Mouse (Mus musculus) A20 (cell line): ENCODE results near the gene Flnb.

Experiments used
- DNase-seq: peaks from one replicate; pipeline ENCODE4 v3.0.0-alpha.2; 2011; ENCODE audit warnings: low read depth, low spot score

Gene Flnb

DNA sequence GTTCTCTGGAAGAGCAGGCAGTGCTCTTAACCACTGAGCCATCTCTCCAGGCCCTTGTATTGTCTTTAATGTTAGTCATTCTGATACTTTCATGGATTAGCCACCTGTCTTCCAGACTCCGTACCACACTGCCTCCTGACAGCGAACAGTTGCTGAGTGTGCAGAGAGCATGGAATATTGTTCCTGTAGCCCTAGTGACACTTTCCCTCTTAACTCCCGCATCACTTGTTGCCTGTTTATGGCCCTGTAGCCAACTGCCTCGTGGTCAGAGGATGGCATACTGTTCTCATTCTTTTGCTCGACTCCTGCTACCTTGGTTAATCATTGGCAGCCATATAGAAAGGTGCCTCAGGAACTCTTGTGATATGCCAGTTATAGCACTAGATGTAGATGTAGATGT lies 45.4 kb downstream of the Flnb start:
- no peak for DNase-seq

DNA sequence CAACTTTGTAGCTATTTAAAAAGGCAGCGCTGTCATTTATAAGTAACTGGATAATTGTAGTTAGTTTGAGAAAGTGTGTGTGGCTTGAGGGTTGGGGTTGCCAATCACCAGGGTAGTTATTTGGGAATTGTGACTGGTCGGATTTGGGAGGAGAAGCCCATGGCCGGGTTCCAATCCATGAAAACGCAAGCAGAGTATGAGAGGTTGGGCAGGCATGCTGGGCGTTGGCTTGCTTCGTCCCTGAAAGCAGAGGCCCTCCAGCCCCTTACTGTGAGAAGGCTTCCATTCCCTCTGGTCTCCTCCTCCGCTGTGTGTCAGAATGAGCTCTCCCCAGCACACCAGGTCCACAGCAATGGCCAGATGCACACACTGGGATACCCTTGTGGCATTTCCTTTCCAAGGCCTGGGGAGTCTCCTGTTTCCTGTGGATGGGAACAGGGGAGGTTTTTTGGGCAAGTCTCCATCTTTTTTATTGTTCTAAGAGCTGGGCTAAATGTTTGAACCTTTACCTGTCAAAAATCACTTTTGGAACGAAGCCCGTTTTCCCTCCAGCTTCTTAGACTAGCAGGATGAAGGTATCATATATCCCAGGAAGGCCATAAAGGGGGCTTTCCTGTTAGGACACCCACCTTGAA lies 46.2 kb downstream of the Flnb start:
- DNase-seq, result no peak

DNA sequence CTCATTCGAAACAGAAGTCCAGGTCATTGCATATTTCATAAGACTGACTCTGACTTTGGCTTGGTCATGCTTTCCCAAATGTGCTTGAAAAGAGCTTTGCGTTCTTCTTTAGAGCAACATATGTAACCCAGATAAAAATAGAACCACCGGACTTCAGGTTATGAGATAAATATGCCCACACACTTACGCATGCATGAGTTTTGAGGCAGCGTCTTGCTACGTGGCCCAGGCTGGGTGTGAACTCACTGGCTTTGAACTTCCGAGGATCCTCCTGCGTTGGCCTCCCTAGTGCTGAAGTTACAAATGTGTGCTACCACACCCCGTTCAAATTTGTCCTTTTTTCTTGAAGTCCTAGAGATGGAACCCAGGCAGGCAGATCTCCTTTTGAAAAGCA lies 46.7 kb downstream of the Flnb start:
- no peak for DNase-seq

DNA sequence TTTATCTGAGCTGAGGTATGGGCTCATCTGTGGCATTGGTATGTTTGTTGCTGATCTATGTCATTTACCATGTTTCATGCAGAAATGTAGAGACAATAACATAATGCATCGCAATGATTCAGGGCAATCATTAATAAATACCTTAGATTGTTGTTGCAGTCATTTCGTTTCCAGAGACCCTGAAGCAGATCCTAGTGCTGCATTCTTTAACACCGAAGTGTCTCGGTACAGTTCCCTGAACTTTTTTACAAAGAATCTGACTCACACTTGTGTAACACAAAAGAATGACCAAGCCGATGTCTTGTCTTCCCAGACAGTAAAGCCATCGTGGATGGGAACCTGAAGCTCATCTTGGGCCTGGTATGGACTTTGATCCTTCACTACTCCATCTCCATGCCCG lies 49.5 kb downstream of the Flnb start:
- no peak for DNase-seq

DNA sequence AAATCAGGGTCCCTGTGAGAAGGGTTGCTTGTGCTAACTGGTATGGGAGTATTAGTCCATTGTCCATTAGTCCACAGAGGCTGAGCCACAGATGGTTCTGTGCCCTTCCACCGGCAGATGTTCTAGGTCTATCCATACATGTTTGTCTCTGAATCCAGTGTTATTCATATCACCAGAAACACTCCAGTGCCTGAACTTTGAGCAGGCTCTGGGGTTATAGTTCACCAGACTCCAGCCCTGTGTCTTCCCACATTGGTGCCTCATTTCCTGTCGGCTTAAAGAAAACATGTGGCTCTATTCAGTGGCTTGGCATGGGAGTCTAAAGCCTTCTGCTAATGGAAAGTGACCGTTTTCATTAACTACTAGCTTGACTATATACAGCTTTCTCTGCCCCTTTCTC lies 50.1 kb downstream of the Flnb start:
- DNase-seq, result no peak

DNA sequence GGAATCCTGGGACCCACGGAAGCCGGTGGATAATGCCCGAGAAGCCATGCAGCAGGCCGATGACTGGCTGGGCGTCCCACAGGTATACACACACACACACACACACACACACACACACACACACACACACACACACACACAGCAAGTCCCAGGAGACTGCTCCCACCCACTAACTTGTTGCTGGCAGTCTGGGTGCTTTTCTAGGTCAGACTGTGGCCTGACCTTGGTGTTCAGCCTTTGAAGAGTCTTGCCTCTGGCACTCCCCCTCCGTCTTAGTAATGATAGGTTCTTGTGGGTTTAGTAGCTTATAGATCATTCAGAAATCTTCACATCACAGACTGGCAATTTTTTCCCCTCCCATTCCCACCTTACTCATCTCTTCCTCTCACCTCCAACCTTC lies 52.0 kb downstream of the Flnb start:
- no peak for DNase-seq

DNA sequence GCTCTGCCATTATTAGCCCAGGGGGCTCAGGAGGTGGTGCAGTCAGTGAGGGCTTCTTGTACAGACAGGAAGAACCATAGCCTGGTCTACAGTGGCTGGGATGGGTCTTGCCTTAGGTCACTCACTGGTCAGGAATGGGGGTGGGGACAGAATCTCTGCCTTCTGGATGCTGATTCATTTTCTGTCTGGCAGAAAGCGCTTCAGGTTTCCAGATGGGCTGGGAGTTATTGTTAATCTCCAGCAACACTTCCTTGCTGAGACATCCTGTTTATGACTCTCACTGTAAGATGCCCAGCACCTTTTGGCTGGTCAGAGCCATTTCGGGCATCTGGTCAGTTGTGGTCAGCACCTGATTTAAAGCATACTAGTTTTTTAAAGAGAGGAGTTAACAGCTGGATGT lies 55.8 kb downstream of the Flnb start:
- no peak for DNase-seq

DNA sequence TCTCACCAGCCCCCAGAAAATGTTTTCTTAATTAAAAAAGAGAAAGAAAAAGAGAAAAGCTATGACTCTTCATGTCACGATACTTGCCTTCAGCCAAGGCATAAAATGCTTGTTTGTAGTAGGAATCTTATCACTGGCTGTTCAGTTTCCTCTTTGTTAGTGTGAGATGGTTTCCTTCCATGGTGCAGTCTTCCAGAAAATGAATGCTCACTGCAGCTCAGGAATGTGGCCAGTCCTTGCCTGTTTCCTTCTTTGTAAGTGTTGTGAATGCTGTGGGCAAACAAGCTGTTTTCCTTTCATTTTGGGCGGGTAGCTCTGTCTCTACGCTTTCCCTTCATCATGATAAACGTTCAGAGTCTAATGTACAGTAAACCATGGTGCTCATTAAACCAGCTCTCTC lies 56.7 kb downstream of the Flnb start:
- DNase-seq, result no peak

DNA sequence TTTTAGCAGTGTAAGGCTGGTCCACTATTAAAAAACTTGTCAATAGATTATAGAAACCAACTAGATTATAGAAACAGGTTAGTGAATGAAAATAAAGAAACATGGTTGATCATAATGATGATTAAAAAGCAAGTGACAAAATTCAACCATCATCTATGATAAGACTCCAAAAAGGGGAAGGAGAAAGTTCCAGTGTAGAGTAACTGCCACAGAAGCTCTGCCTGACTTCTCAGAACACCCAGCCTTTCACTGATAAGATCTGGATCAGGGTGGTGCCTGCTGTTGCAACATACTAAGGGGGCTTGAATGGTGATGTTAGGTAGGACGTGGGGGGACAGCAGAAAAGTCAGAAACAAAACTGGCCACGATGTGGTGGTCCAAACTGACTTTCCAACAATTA lies 60.2 kb downstream of the Flnb start:
- DNase-seq, result no peak

DNA sequence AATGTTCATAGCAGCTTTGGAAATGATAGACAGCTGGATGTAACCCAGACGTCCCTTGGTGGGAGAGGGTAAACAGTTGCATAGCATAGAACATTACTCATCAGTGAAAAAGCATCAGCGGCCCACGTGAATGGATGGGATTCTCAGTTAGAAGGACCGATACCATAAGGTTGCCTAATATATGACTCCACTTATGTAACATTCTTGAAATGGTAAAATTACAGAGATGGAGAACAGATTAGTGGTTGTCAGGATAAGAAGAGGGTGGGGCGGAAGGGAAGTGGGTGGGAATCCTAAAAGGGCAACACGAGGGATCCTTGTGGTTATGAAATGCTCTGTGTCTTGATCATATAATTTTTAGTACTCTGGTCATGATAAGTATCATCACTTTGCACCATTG lies 62.6 kb downstream of the Flnb start:
- no peak for DNase-seq

DNA sequence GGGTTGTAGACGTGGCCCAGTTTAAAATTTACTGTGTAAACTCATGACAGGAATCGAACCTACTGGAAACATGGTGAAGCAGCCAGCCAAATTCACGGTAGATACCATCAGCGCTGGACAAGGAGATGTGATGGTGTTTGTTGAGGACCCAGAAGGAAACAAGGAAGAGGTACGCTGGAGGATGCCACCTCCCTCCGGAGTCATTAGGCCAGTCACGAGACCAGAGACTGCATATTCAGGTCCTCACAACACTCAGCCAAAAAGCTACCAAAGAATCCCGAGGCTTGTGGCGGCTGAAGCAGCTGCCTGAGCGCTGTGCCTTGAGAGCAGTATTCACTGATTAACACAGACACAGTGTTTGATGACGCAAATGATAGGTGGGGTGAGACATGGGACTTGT lies 63.8 kb downstream of the Flnb start:
- no peak for DNase-seq

DNA sequence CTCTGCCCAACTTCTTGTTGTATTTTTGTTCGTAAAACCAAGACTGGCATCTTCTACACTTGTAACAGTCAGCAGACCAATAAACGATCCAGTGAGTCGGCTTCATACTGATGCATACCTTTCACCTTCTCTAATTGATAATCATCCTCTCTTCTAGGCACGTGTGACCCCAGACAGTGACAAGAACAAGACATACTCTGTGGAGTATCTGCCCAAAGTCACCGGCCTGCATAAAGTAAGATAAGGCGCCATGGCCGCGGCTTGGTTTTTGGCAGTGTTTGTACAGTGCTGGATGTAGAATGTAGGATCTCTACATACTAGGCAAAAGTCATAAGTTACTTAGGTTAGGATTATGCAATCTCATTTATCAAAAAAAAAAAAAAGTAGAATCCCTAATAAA lies 64.3 kb downstream of the Flnb start:
- DNase-seq, result no peak

DNA sequence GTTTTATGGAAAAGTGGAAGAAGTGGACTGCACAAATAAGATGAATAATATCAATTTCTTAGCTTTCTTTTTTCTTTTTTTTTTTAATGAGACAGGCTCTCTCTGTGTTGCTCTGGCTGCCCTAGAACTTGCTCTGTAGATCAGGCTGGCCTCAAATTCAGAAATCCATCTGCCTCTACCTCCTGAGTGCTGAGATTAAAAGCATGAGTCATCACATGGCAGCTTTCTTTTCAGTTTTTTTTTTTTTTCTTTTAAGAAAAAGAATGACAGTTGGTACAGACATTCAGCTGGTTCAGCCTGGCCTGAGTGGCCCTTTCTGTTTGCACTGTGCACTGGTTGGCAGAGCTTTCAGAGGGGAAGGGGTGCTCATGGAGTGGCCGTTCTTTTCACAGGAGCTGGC lies 66.4 kb downstream of the Flnb start:
- no peak for DNase-seq

DNA sequence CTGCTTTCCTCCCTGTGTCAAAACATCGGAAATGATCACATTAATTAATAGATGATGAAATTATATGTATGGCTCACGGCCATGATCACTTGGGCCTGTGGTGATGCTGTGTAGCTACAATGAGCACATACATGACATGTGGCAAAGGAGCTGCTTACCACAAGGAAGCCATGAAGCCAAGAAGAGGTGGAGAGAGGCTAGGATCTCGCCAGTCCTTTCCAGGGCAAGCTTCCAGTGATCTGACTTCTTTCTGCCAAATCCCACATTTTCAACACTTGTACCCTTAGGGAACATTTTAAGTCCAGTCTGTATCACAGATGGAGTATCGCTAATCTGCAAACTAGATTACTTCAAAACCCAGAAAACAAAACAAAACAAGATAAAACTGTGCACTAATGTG lies 67.1 kb downstream of the Flnb start:
- DNase-seq, result no peak

DNA sequence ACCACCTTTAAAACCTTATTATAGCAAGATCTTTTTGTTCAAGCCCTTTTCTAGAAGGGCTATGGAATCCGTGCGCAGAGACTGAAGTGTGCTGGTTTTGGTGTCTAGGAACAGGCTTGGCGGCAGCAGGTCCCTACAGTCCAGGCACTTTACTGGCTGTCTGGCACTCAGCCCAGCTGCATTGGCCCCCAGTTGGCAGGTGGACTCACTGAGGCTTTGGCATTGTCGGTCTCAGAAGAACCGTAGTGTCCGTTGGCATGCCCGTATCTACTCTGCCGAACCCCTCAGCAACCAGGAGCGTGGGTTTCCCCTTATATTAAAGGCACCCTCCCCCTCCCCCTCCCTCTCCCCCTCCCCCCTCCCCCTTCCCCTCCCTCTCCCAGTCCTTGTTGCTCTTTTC lies 67.8 kb downstream of the Flnb start:
- DNase-seq, result no peak

DNA sequence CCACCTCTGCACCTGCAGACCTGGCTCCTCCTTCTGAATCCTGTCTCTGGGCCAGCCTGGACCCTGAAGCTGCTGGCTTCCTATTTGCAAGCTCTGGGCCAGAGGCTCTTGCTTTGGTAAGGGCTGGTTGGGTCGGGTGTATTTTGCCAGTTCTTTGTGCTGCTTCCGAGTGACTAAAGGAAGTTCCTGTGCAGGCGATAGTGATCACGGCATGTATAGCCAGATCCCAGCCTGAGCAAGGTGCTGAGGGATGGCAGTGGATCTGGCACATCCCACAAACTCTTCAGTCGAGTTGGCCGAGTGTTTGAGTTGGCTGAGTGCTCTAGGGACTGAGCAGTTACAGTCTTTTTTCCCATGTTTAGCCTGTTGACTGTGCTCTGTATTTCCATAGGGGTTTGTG lies 68.3 kb downstream of the Flnb start:
- no peak for DNase-seq

DNA sequence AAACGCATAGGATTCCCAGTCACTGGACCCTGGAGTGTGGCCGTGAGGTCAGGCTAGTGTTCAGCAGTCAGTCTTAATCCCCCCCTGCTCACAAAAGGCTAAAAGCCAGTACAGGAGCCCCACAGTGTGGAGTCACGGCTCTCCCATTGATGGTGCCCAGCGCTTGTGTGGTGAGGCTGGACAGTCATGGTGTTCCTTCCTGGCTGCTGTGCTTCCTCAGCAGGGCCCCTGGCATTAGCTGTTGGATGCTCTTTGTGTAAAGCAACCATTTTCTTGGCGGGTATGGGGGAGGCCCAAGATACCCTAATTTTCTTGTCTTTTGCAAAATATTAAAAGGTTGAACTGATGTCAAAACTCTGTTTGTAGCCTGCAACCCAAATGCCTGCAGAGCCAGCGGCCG lies 69.4 kb downstream of the Flnb start:
- DNase-seq, result no peak

DNA sequence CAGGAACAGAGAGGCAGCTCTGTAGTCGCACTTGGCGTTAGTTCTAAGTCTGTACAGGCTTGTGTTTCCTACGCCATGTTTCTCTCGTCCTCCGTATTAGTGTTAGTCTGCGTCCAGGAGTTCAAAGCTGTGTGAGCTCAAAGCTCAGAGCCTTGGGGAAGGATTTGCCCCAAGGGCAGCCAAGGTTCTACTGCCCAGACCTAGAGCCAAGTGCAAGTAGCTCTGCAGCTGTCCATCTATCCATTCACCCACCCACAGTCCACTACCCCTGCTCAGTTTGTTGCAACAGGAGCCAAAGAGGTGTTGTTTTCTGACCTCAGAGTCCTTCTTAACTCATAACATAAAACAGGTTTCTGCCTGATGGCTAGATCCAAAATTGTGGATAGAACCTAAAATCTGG lies 70.5 kb downstream of the Flnb start:
- no peak for DNase-seq

DNA sequence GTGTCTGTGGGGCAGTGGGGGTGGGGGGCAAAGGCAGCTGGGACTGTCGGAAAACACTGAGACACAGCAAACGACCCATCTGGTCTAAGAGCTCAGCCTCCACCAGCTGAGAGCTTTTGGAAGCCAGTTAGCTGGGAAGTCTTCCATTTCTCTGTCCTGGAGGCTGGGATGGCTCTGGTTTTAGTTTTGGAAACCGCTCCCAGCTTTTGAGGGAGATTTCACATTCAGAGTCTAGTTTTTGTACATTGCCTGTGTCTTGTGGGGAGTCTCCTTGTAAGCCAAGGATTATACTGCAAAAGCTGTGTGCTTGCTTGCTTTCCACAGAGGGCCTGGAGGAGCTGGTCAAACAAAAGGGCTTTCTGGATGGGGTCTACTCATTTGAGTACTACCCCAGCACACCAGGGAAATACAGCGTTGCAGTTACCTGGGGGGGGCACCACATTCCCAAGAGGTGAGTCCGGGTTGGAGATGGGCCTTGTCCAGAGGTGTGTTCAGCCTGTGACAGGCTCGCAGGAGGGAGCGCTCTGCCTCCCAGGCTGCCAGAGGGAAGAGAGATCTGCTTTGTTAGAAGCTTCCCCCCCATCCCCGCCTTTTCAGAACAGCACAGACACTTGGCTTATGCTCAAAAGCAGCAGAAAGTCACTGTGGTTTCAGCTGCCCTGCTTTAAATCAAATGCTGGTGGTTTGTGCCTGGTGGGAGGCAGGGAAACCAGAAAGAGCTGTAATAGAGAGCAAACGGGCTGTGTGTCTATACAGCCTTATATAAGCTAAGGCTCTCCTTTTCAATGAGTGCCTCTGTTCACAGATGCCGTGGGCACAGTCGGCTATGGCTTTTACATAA lies 71.3 kb downstream of the Flnb start:
- DNase-seq, result no peak

DNA sequence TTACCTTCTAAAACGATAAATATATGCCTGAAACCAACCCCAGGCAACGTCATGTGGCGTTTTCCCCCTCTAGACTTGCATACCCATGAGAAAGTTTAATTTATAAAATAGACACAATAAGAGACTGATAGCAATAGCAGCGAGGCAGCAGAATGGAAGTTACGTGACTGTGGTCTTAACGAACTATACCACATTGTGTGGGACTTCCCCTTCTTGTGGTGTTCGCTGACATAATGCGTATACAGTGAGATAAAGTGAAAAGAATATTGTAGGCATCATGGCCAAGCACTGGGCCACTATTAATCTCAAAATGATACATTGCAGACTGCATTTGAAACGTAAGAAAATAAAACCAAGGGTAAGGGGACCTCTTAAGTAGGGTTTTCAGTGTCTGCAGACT lies 72.1 kb downstream of the Flnb start:
- no peak for DNase-seq

DNA sequence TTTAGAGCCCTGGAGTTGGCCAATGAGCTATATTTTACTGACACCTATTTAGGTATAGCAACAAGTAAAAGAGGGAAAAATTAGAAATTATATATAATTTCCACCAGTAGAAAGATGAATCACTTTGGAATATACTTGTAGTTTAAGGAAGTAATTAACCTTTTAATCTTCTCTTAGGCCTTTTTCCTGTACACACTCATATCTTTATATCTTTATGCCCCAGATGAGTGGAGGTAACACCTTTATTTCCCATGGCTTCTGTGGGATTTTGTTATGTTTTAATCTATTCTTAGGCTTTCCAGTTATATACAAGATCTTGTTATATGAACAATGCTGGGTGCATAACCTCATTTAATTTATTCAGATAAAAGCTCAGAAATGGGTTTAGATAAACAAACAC lies 73.6 kb downstream of the Flnb start:
- no peak for DNase-seq

DNA sequence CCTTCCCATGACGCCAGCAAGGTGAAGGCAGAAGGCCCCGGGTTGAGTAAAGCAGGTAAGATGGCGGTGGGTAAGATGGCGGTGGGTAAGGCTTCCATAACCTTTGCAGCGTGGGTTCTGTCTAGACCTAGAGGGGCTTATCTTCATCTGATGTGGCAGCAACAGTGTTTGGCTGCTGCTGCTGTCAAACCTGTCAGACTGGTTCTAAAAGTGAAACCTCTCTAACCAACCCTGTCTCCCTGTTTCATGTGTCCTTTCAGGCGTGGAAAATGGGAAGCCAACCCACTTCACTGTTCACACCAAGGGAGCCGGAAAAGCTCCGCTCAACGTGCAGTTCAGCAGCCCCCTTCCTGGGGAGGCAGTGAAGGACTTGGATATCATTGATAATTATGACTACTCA lies 78.4 kb downstream of the Flnb start:
- no peak for DNase-seq

DNA sequence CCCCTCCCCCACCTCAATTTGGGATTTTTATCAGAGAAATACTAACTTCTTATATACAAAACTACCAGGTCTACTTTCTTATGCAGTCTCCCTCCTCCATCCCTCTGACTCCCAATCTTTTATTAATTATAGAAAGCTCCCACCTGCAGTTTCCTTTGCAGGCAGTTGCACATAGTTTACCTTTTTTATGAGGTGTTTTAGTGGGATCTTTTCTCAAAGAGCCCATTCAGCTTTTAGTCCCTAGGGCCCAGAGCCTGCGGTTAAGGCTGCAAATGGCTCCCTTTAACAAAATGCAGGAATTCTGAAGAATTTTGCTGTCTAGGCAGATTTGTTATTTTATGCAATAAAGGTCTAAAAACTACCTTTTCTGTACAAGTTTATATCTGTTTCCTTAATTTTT lies 78.9 kb downstream of the Flnb start:
- DNase-seq, result no peak

DNA sequence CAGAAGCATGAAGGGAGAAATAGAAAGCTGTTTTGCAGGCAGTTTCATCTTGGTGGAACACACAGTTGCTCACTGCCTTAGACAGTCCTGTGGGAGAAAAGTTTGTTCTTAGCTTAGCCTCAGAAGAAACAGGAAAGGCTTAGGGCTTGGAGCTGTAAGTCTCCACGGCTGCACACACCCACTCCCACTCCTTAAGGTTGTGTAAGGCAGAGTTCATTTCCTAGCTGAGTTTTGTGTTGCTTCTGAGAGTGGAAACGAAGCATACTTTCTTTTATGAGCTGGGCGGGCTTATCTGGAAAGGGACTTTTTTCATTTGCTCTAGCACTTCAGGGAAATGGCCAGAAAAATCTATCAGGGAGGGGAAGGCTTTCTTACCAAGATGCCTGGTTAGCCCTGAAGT lies 82.2 kb downstream of the Flnb start:
- no peak for DNase-seq
